Comparison of ENCODE assay signal across 45 mouse cellular contexts in the genomic region with DNA sequence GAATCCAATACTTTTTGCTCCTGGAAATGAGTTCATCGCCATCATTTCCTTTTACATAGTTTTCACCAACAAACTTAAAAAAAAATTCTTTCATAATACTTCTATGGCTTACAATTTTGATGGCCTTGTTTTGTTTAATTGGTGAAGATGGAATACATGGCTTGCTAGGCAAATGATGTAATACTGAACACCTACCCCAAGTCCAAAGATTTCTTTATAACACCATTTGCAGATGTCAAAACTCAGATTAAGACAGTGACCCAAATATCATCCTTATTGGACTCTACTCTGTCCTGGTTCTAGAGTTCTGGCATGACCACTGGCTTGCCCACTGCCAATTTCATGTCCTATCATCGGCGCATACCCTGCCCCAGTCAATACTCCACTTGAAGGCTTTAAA. TPM values are rescaled to one million over a fixed set of nuclear protein-coding genes. Genes with fewer than 3 reads are reported as not detected.
"Had no signal": no experiment of that assay in that cellular context is flagged by ENCODE, and none has a peak within 500 bp of the region (broad histone marks: within the 10 kb centered on the region; RNA-seq: fewer than 3 reads in every experiment).

No protein-coding gene starts in this region.

- H3K27me3 ChIP-seq: limb, embryonic 12.5 days; limb, embryonic 13.5 days; limb, embryonic 15.5 days; liver, embryonic 12.5 days; liver, embryonic 13.5 days; liver, embryonic 15.5 days; lung, embryonic 15.5 days; megakaryocyte, embryonic 14.5 days; midbrain, embryonic 12.5 days; midbrain, embryonic 13.5 days; midbrain, embryonic 15.5 days; neural tube, embryonic 12.5 days had no signal

- H3K36me3 ChIP-seq: limb, embryonic 12.5 days; liver, embryonic 12.5 days; liver, embryonic 13.5 days; liver, embryonic 15.5 days; lung, embryonic 15.5 days; midbrain, embryonic 13.5 days; midbrain, embryonic 15.5 days; neural tube, embryonic 12.5 days had no signal

- H3K4me1 ChIP-seq: limb, embryonic 10.5 days; limb, embryonic 12.5 days; limb, embryonic 15.5 days; liver, embryonic 12.5 days; liver, embryonic 13.5 days; liver, embryonic 15.5 days; lung, embryonic 15.5 days; megakaryocyte, embryonic 14.5 days; neural tube, embryonic 12.5 days had no signal

- H3K4me3 ChIP-seq: left cerebral cortex, adult 2 months; limb, embryonic 10.5 days; limb, embryonic 12.5 days; limb, embryonic 13.5 days; limb, embryonic 15.5 days; liver, embryonic 12.5 days; liver, embryonic 13.5 days; liver, embryonic 15.5 days; lung, embryonic 15.5 days; megakaryocyte, embryonic 14.5 days; midbrain, embryonic 10.5 days; midbrain, embryonic 12.5 days; midbrain, embryonic 13.5 days; midbrain, embryonic 15.5 days; myocyte; neural tube, embryonic 12.5 days had no signal

- DNase-seq: left cerebral cortex, postnatal 4 days; liver; liver, embryonic 13.5 days; liver, postnatal 0 days; lung, adult 18-20 months; lung, adult 2 months; lung, embryonic 14.5 days; lung, postnatal 10 days; lung, postnatal 14 days; lung, postnatal 36 days; lung, postnatal 4 days; midbrain, embryonic 14.5 days had no signal

- ATAC-seq: liver, embryonic 12.5 days; liver, postnatal 0 days; lung, postnatal 0 days; midbrain, embryonic 13.5 days; midbrain, embryonic 15.5 days; midbrain, embryonic 16.5 days had no signal

- H3K27ac ChIP-seq: left cerebral cortex, adult 2 months; limb, embryonic 10.5 days; limb, embryonic 12.5 days; limb, embryonic 13.5 days; limb, embryonic 15.5 days; liver, embryonic 12.5 days; liver, embryonic 13.5 days; liver, embryonic 14.5 days; liver, embryonic 15.5 days; lung, embryonic 15.5 days; macrophage; midbrain, embryonic 10.5 days; midbrain, embryonic 12.5 days; neural tube, embryonic 12.5 days had no signal

- H3K4me2 ChIP-seq: limb, embryonic 12.5 days; limb, embryonic 13.5 days; limb, embryonic 15.5 days; liver, embryonic 12.5 days; liver, embryonic 13.5 days; liver, embryonic 15.5 days; lung, embryonic 14.5 days; lung, embryonic 15.5 days; midbrain, embryonic 11.5 days; midbrain, embryonic 12.5 days; midbrain, embryonic 13.5 days; midbrain, embryonic 15.5 days; neural tube, embryonic 12.5 days had no signal

- H3K9me3 ChIP-seq: limb, embryonic 10.5 days; limb, embryonic 12.5 days; limb, embryonic 13.5 days; limb, embryonic 15.5 days; liver, embryonic 12.5 days; liver, embryonic 13.5 days; liver, embryonic 15.5 days; lung, embryonic 15.5 days; megakaryocyte, embryonic 14.5 days; midbrain, embryonic 10.5 days; midbrain, embryonic 12.5 days; midbrain, embryonic 13.5 days; midbrain, embryonic 15.5 days; neural tube, embryonic 12.5 days had no signal

- H3K9ac ChIP-seq: limb, embryonic 12.5 days; limb, embryonic 13.5 days; limb, embryonic 15.5 days; liver, embryonic 12.5 days; liver, embryonic 13.5 days; liver, embryonic 14.5 days; liver, embryonic 15.5 days; liver, postnatal 0 days; lung, embryonic 14.5 days; lung, embryonic 15.5 days; midbrain, embryonic 12.5 days; midbrain, embryonic 13.5 days; midbrain, embryonic 15.5 days; neural tube, embryonic 12.5 days had no signal

RNA-seq across cellular contexts. Expression of a gene that starts 54.7 kb away (rescaled TPM):
- total RNA-seq: left cerebral cortex, adult 2 months; left cerebral cortex, adult 8-10 months; left cerebral cortex, postnatal 10 days; left cerebral cortex, postnatal 14 days; left cerebral cortex, postnatal 25 days; left cerebral cortex, postnatal 4 days; megakaryocyte progenitor cell, adult 5-6 weeks; megakaryocyte, adult 5-6 weeks; megakaryocyte-erythroid progenitor cell, adult 5-6 weeks; midbrain, postnatal 0 days; monocyte, adult 5-6 weeks had no signal
- polyA plus RNA-seq: limb, embryonic 10.5 days; limb, embryonic 11.5 days; limb, embryonic 12.5 days; limb, embryonic 13.5 days; limb, embryonic 15.5 days; liver, embryonic 12.5 days; liver, embryonic 13.5 days; liver, embryonic 14.5 days; liver, embryonic 15.5 days; liver, embryonic 16.5 days; liver, postnatal 0 days; lung, adult 2 months; lung, embryonic 14.5 days; lung, embryonic 15.5 days; lung, embryonic 16.5 days; lung, postnatal 0 days; macrophage; midbrain, embryonic 10.5 days; midbrain, embryonic 11.5 days; midbrain, embryonic 12.5 days; midbrain, embryonic 13.5 days; midbrain, embryonic 14.5 days; midbrain, embryonic 15.5 days; midbrain, embryonic 16.5 days; midbrain, postnatal 0 days; myocyte; neural tube, embryonic 11.5 days; neural tube, embryonic 12.5 days had no signal
